Mouse (Mus musculus) kidney, adult 2 months (tissue): ENCODE measurements at regions not wholly inside any gene's neighbourhood (a gene's known extent, or its start where the extent isn't known, plus 50 kb on each side); places are given as distances from the start of the nearest gene placed in this dataset.

Source experiments
- CTCF ChIP-seq: fragments of 200-500 bp; conservative IDR thresholded peaks from 2 replicates; pipeline ENCODE4 v1.5.1; 2011; ENCODE audit warnings: low read depth, mild to moderate bottlenecking, control low read depth, low read length, moderate library complexity, mixed read lengths; ENCODE audit not compliant: insufficient read depth, insufficient read length
- POLR2A ChIP-seq: fragments of 200-500 bp; IDR thresholded peaks from one replicate; pipeline ENCODE4 v1.6.1; 2011; ENCODE audit warnings: low read depth, low read length, control low read depth

- TF ChIP-seq CTCF (no peak), POLR2A (no peak)
These were observed 99.0 kb upstream of the Bmp2 start for GRCm38 (mm10) chr2:133452947-133453346.
